Mouse (Mus musculus) frontal cortex, postnatal 10 days (tissue): ENCODE data around the gene Nras.

Experiments
- DNase-seq, 2 experiments: peaks; one replicate each; pipeline ENCODE4 v3.0.0; 2022; ENCODE audit warnings: low spot score in 2 of 2, mixed read lengths in 1 of 2

Nras gene

GRCm38 (mm10) chr3:103098662-103099061 is 40.6 kb downstream of the Nras start:
- no peak for DNase-seq

GRCm38 (mm10) chr3:103099667-103100066 is 41.6 kb downstream of the Nras start:
- DNase-seq = no peak

GRCm38 (mm10) chr3:103100735-103101134 is 42.6 kb downstream of the Nras start:
- no peak for DNase-seq

- no peak for DNase-seq
These were observed 43.1 kb downstream of the Nras start for GRCm38 (mm10) chr3:103101194-103101593.

GRCm38 (mm10) chr3:103101909-103102308 is 43.8 kb downstream of the Nras start:
- DNase-seq = no peak

- DNase-seq = peak; percentile 57 to 81
These were observed 44.6 kb downstream of the Nras start, which contains the start of gene Dennd2c for GRCm38 (mm10) chr3:103102454-103103390. Gene Dennd2c, plus strand, starts transcription at chr3:103102604.

GRCm38 (mm10) chr3:103107565-103108240 is 49.6 kb downstream of the Nras start:
- no peak for DNase-seq

GRCm38 (mm10) chr3:103112216-103112615 is 54.1 kb downstream of the Nras start:
- no peak for DNase-seq
